Mouse (Mus musculus) testis, postnatal 10 days (tissue): ENCODE data around the gene Hhatl.

Experiments
- DNase-seq: peaks from one replicate; pipeline ENCODE4 v3.0.0; 2021; ENCODE audit warnings: low spot score

Gene Hhatl

GRCm38 (mm10) chr9:121759091-121760081 lies 32.9 kb downstream of the Hhatl start, which contains the start of gene Zfp651:
Gene Zfp651, plus strand, starts transcription at chr9:121759330.
- DNase-seq: peak; percentile 82

GRCm38 (mm10) chr9:121757835-121758814 lies 34.2 kb downstream of the Hhatl start:
- DNase-seq: peak; percentile 51

GRCm38 (mm10) chr9:121757432-121757831 lies 34.9 kb downstream of the Hhatl start:
- peak; percentile 56 for DNase-seq

GRCm38 (mm10) chr9:121756785-121757184 lies 35.5 kb downstream of the Hhatl start:
- no peak for DNase-seq

GRCm38 (mm10) chr9:121754624-121755023 lies 37.7 kb downstream of the Hhatl start:
- DNase-seq: no peak

GRCm38 (mm10) chr9:121752774-121753173 lies 39.5 kb downstream of the Hhatl start:
- no peak for DNase-seq

- no peak for DNase-seq
Observed at GRCm38 (mm10) chr9:121744051-121744450, 48.3 kb downstream of the Hhatl start.

GRCm38 (mm10) chr9:121741168-121741567 lies 51.1 kb downstream of the Hhatl start:
- no peak for DNase-seq

- DNase-seq: no peak
Observed at GRCm38 (mm10) chr9:121740490-121740889, 51.8 kb downstream of the Hhatl start.
